Mouse (Mus musculus): Measurements from ENCODE around the gene Rab5b. TPM values are rescaled to one million over a fixed set of nuclear protein-coding genes. Genes with fewer than 3 reads are reported as not detected.

The Rab5b gene
- 55.3 TPM for polyA plus RNA-seq (2017; shearing (Covaris generic))

GRCm38 (mm10) chr10:128695992-128696807 lies at the start of gene Rab5b:
Gene Rab5b, minus strand, starts transcription at chr10:128696264.

GRCm38 (mm10) chr10:128744680-128745601 lies 48.9 kb upstream of the Rab5b start, which contains the start of gene Dgka:
Gene Dgka, minus strand, starts transcription at chr10:128744855.

GRCm38 (mm10) chr10:128704491-128705316 lies 8.6 kb upstream of the Rab5b start, which contains the start of gene Cdk2:
Gene Cdk2, minus strand, starts transcription at chr10:128705031.

GRCm38 (mm10) chr10:128703895-128704294 lies 7.8 kb upstream of the Rab5b start, which contains the start of gene Pmel:
Gene Pmel, plus strand, starts transcription at chr10:128704195.

GRCm38 (mm10) chr10:128673763-128674468 lies 22.1 kb downstream of the Rab5b start, which contains the start of gene Suox:
Gene Suox, minus strand, starts transcription at chr10:128674073.

GRCm38 (mm10) chr10:128645111-128646011 lies 50.7 kb downstream of the Rab5b start, which contains the start of gene Ikzf4:
Gene Ikzf4, minus strand, starts transcription at chr10:128645991.

Other genes starting within 250 kb of the Rab5b start
- gene Smarcc2, start 237.0 kb downstream of the Rab5b start, polyA plus RNA-seq (2017; shearing (Covaris generic)), result 134 TPM
- gene Myl6, start 202.1 kb downstream of the Rab5b start, polyA plus RNA-seq (2017; shearing (Covaris generic)), result 1,630 TPM
- gene Myl6b, start 197.6 kb downstream of the Rab5b start, polyA plus RNA-seq (2017; shearing (Covaris generic)), result 4.7 TPM
- gene Esyt1, start 170.4 kb downstream of the Rab5b start, polyA plus RNA-seq (2017; shearing (Covaris generic)), result 115 TPM
- gene Zc3h10, start 148.5 kb downstream of the Rab5b start, polyA plus RNA-seq (2017; shearing (Covaris generic)), result 34.2 TPM
- 3,447 TPM for gene Rpl41, start 147.0 kb downstream of the Rab5b start, polyA plus RNA-seq (2017; shearing (Covaris generic))
- gene Pa2g4, start 130.3 kb downstream of the Rab5b start, polyA plus RNA-seq (2017; shearing (Covaris generic)), result 43.8 TPM
- 12.0 TPM for gene Erbb3, start 106.6 kb downstream of the Rab5b start, polyA plus RNA-seq (2017; shearing (Covaris generic))
- 866 TPM for gene Rps26, start 69.5 kb downstream of the Rab5b start, polyA plus RNA-seq (2017; shearing (Covaris generic))
- gene Ikzf4, start 50.3 kb downstream of the Rab5b start, polyA plus RNA-seq (2017; shearing (Covaris generic)), result 123 TPM
- 50.8 TPM for gene Suox, start 22.2 kb downstream of the Rab5b start, polyA plus RNA-seq (2017; shearing (Covaris generic))
- gene Pmel, start 7.9 kb upstream of the Rab5b start, polyA plus RNA-seq (2017; shearing (Covaris generic)), result 7.0 TPM
- 42.1 TPM for gene Cdk2, start 8.8 kb upstream of the Rab5b start, polyA plus RNA-seq (2017; shearing (Covaris generic))
- 777 TPM for gene Dgka, start 48.6 kb upstream of the Rab5b start, polyA plus RNA-seq (2017; shearing (Covaris generic))
- 41.7 TPM for gene Pym1, start 51.6 kb upstream of the Rab5b start, polyA plus RNA-seq (2017; shearing (Covaris generic))
- gene Mmp19, start 94.6 kb upstream of the Rab5b start, polyA plus RNA-seq (2017; shearing (Covaris generic)), result 0.12 TPM
- 132 TPM for gene Dnajc14, start 107.8 kb upstream of the Rab5b start, polyA plus RNA-seq (2017; shearing (Covaris generic))
- 6.7 TPM for gene Tmem198b, start 108.1 kb upstream of the Rab5b start, polyA plus RNA-seq (2017; shearing (Covaris generic))
- gene Sarnp, start 121.1 kb upstream of the Rab5b start, polyA plus RNA-seq (2017; shearing (Covaris generic)), result 152 TPM
- 77.1 TPM for gene Ormdl2, start 125.4 kb upstream of the Rab5b start, polyA plus RNA-seq (2017; shearing (Covaris generic))
- gene Gdf11, start 195.5 kb upstream of the Rab5b start, polyA plus RNA-seq (2017; shearing (Covaris generic)), result 1.4 TPM
- 0.51 TPM for gene Cd63, start 204.7 kb upstream of the Rab5b start, polyA plus RNA-seq (2017; shearing (Covaris generic))
- gene Rdh5, start 226.6 kb upstream of the Rab5b start, polyA plus RNA-seq (2017; shearing (Covaris generic)), result 17.8 TPM
- 198 TPM for gene Bloc1s1, start 227.8 kb upstream of the Rab5b start, polyA plus RNA-seq (2017; shearing (Covaris generic))
- gene Itga7, start 237.6 kb upstream of the Rab5b start, polyA plus RNA-seq (2017; shearing (Covaris generic)), result 8.2 TPM